Mouse (Mus musculus) MEL (cell line): ENCODE data around the gene Dand5. TPM values are rescaled to one million over a fixed set of nuclear protein-coding genes. Genes with fewer than 3 reads are reported as not detected.

ENCODE experiments used
- DNase-seq: peaks from one replicate; pipeline ENCODE4 v3.0.0; 2011; ENCODE audit warnings: low read depth, low spot score
- H3K27ac ChIP-seq: 2 replicates; pipeline ENCODE4 v1.5.1; 2012; ENCODE audit warnings: low read depth, mild to moderate bottlenecking, control low read depth, low read length, moderate library complexity; ENCODE audit not compliant: control insufficient read depth
- H3K27me3 ChIP-seq, 2 experiments: fragments of 150-350 bp in 1 of 2; sonication (generic) in 1 of 2; 2 replicates each; pipeline ENCODE4 v1.6.1; 2012; ENCODE audit warnings: low read length in 2 of 2, mild to moderate bottlenecking in 2 of 2, improper control_type of control experiment in 1 of 2, moderate library complexity in 1 of 2; ENCODE audit not compliant: insufficient read depth in 2 of 2, control insufficient read depth in 1 of 2
- H3K36me3 ChIP-seq, 2 experiments: 2 replicates each; pipeline ENCODE4 v1.6.1; 2012 to 2014; ENCODE audit warnings: low read length in 2 of 2, improper control_type of control experiment in 1 of 2, inconsistent platforms in 1 of 2, mild to moderate bottlenecking in 1 of 2; ENCODE audit not compliant: insufficient read depth in 2 of 2, control insufficient read depth in 1 of 2
- H3K4me1 ChIP-seq, 2 experiments: fragments of 150-350 bp in 1 of 2; sonication (generic) in 1 of 2; 2 replicates each; pipeline ENCODE4 v1.6.1; 2012; ENCODE audit warnings: low read length in 2 of 2, improper control_type of control experiment in 1 of 2, mild to moderate bottlenecking in 1 of 2; ENCODE audit not compliant: insufficient read depth in 2 of 2, control insufficient read depth in 1 of 2
- H3K4me3 ChIP-seq, 2 experiments: fragments of 150-350 bp in 1 of 2; sonication (generic) in 1 of 2; 2 replicates each; pipeline ENCODE4 v1.5.1; 2012; ENCODE audit warnings: low read depth in 2 of 2, low read length in 2 of 2, mild to moderate bottlenecking in 2 of 2, moderate library complexity in 2 of 2, control low read depth in 1 of 2, improper control_type of control experiment in 1 of 2; ENCODE audit not compliant: control insufficient read depth in 1 of 2, insufficient read depth in 1 of 2
- H3K79me2 ChIP-seq: 2 replicates; pipeline ENCODE4 v1.6.1; 2012; ENCODE audit warnings: mild to moderate bottlenecking, low read length, moderate library complexity; ENCODE audit not compliant: control insufficient read depth, poor library complexity, insufficient read depth
- H3K9ac ChIP-seq: 2 replicates; pipeline ENCODE4 v1.6.1; 2012; ENCODE audit warnings: low read depth, mild to moderate bottlenecking, control low read depth, low read length, moderate library complexity; ENCODE audit not compliant: control insufficient read depth, poor library complexity, severe bottlenecking
- H3K9me3 ChIP-seq: fragments of 150-350 bp; sonication (generic); replicated peaks from 2 replicates; pipeline ENCODE4 v1.6.1; 2012; ENCODE audit warnings: mild to moderate bottlenecking, low read length, improper control_type of control experiment, moderate library complexity; ENCODE audit not compliant: insufficient read depth
- CHD2 ChIP-seq: IDR thresholded peaks from 2 replicates; pipeline ENCODE4 v1.6.1; 2011; ENCODE audit warnings: low read length, improper control_type of control experiment
- ELF1 ChIP-seq: IDR thresholded peaks from 2 replicates; pipeline ENCODE4 v1.6.1; 2014; ENCODE audit warnings: low read depth, mild to moderate bottlenecking, inconsistent platforms, low read length, improper control_type of control experiment, moderate library complexity
- ETS1 ChIP-seq: IDR thresholded peaks from 2 replicates; pipeline ENCODE4 v1.6.1; 2012; ENCODE audit warnings: low read depth, mild to moderate bottlenecking, inconsistent platforms, low read length, improper control_type of control experiment, moderate library complexity
- HCFC1 ChIP-seq: IDR thresholded peaks from 2 replicates; pipeline ENCODE4 v1.6.1; 2012; ENCODE audit warnings: low read depth, mild to moderate bottlenecking, inconsistent platforms, low read length, improper control_type of control experiment, moderate library complexity
- KAT2A ChIP-seq: conservative IDR thresholded peaks from 2 replicates; pipeline ENCODE4 v1.6.1; 2012; ENCODE audit warnings: low read depth, low read length, improper control_type of control experiment, inconsistent platforms
- MAFK ChIP-seq: IDR thresholded peaks from 2 replicates; pipeline ENCODE4 v1.6.1; 2011; ENCODE audit warnings: low read depth, mild to moderate bottlenecking, low read length, improper control_type of control experiment, borderline replicate concordance
- MAZ ChIP-seq: IDR thresholded peaks from 2 replicates; pipeline ENCODE4 v1.6.1; 2012; ENCODE audit warnings: low read depth, mild to moderate bottlenecking, inconsistent platforms, low read length, improper control_type of control experiment
- MEF2A ChIP-seq: IDR thresholded peaks from 2 replicates; pipeline ENCODE4 v1.6.1; 2014; ENCODE audit warnings: low read depth, mild to moderate bottlenecking, inconsistent platforms, low read length, improper control_type of control experiment; ENCODE audit not compliant: poor library complexity, insufficient replicate concordance, severe bottlenecking; ENCODE audit errors: extremely low read depth
- MXI1 ChIP-seq: IDR thresholded peaks from 2 replicates; pipeline ENCODE4 v1.6.1; 2011; ENCODE audit warnings: mild to moderate bottlenecking, low read depth, low read length, improper control_type of control experiment
- MYC ChIP-seq: IDR thresholded peaks from 2 replicates; pipeline ENCODE4 v1.6.1; 2011; ENCODE audit warnings: low read depth, mild to moderate bottlenecking, low read length, improper control_type of control experiment, moderate library complexity
- POLR2A ChIP-seq, 2 experiments: IDR thresholded peaks; 2 replicates each; pipeline ENCODE4 v1.6.1; 2011 to 2012; ENCODE audit warnings: low read length in 2 of 2, mild to moderate bottlenecking in 2 of 2, control low read depth in 1 of 2, improper control_type of control experiment in 1 of 2, low read depth in 1 of 2, moderate library complexity in 1 of 2; ENCODE audit not compliant: control insufficient read depth in 1 of 2, insufficient read depth in 1 of 2, poor library complexity in 1 of 2
- POLR2AphosphoS5 ChIP-seq: IDR thresholded peaks from 2 replicates; pipeline ENCODE4 v1.6.1; 2012; ENCODE audit warnings: low read depth, borderline replicate concordance, mild to moderate bottlenecking, inconsistent platforms, low read length, moderate library complexity, mixed read lengths
- RCOR1 ChIP-seq: IDR thresholded peaks from 2 replicates; pipeline ENCODE4 v1.6.1; 2012; ENCODE audit warnings: low read depth, mild to moderate bottlenecking, inconsistent platforms, low read length, improper control_type of control experiment
- SIN3A ChIP-seq: IDR thresholded peaks from 2 replicates; pipeline ENCODE4 v1.6.1; 2012; ENCODE audit warnings: low read length, improper control_type of control experiment, inconsistent platforms
- SMC3 ChIP-seq: IDR thresholded peaks from 2 replicates; pipeline ENCODE4 v1.6.1; 2011; ENCODE audit warnings: low read depth, low read length, improper control_type of control experiment
- TAL1 ChIP-seq: IDR thresholded peaks from 2 replicates; pipeline ENCODE4 v1.6.1; 2012; ENCODE audit warnings: mild to moderate bottlenecking, inconsistent platforms, low read length, moderate library complexity, mixed read lengths
- TBP ChIP-seq: IDR thresholded peaks from 2 replicates; pipeline ENCODE4 v1.8.0; 2011; ENCODE audit warnings: low read depth, low read length, improper control_type of control experiment
- UBTF ChIP-seq: IDR thresholded peaks from 2 replicates; pipeline ENCODE4 v1.6.1; 2012; ENCODE audit warnings: low read depth, mild to moderate bottlenecking, inconsistent platforms, low read length, improper control_type of control experiment, moderate library complexity, borderline replicate concordance; ENCODE audit not compliant: insufficient read depth
- ZC3H11A ChIP-seq: IDR thresholded peaks from 2 replicates; pipeline ENCODE4 v1.6.1; 2012; ENCODE audit warnings: low read depth, mild to moderate bottlenecking, inconsistent platforms, low read length, improper control_type of control experiment
- ZKSCAN1 ChIP-seq: IDR thresholded peaks from 2 replicates; pipeline ENCODE4 v1.6.1; 2012; ENCODE audit warnings: low read depth, mild to moderate bottlenecking, inconsistent platforms, low read length, improper control_type of control experiment, moderate library complexity
- ZNF384 ChIP-seq: IDR thresholded peaks from 2 replicates; pipeline ENCODE4 v1.6.1; 2012; ENCODE audit warnings: low read depth, mild to moderate bottlenecking, inconsistent platforms, low read length, improper control_type of control experiment
- polyA plus RNA-seq, 2 experiments: library from polyadenylated mRNA; stranded (reverse) in 1 of 2; unstranded in 1 of 2; fragments of >175 nt in 1 of 2; fragments of >200 nt in 1 of 2; gene quantifications; 2 replicates each; pipeline versions ENCODE4 v1.2.1 to v1.2.4; 2012; ENCODE audit warnings: low replicate concordance in 2 of 2, low read depth in 1 of 2; ENCODE audit not compliant: insufficient read length in 2 of 2, insufficient read depth in 1 of 2, missing spikeins in 1 of 2
- total RNA-seq: library from RNA; depleted of rRNA; stranded (reverse); fragments of 300-350 nt; gene quantifications from 2 replicates; pipeline ENCODE4 v1.2.3, GENCODE M21; 2012

The Dand5 gene
- total and polyA plus RNA-seq, 3 experiments = 1.7 to 2.2 TPM; not detected in 1

GRCm38 (mm10) chr8:84794486-84794885 is 28.1 kb downstream of the Dand5 start (continued):
- no peak for TF ChIP-seq ETS1
- TF ChIP-seq RCOR1 = no peak
- no peak for TF ChIP-seq HCFC1
- TF ChIP-seq UBTF = no peak

- H3K4me1 ChIP-seq = peaks cover 0 to 7% of the 10 kb centered on the region in 2 experiments; a peak in 2 of 4 replicates
- H3K79me2 ChIP-seq = peaks cover 52% of the 10 kb centered on the region
- TF ChIP-seq ZNF384 = no peak
- no peak for TF ChIP-seq CHD2
- no peak for TF ChIP-seq ZC3H11A
- no peak for TF ChIP-seq MAZ
- TF ChIP-seq SIN3A = no peak
- TF ChIP-seq KAT2A = no peak
- TF ChIP-seq RCOR1 = no peak
- no peak for TF ChIP-seq ELF1
- no peak for TF ChIP-seq POLR2AphosphoS5
- TF ChIP-seq POLR2A (IDR thresholded peaks at IDR 0.05; ENCODE audit: control insufficient read depth in 1 of 2, insufficient read depth in 1 of 2, low read depth in 1 of 2, low read length in 2 of 2, poor library complexity in 1 of 2) = no peak
- TF ChIP-seq TBP = no peak
- no peak for TF ChIP-seq TAL1
- no peak for TF ChIP-seq ETS1
- no peak for TF ChIP-seq ZKSCAN1
- no peak for TF ChIP-seq MXI1
- TF ChIP-seq MEF2A = no peak
- no peak for TF ChIP-seq SMC3
- TF ChIP-seq MAFK = no peak
- TF ChIP-seq MYC = no peak
- H3K36me3 ChIP-seq = no peaks in the 10 kb centered on the region; a peak in 1 of 4 replicates
- H3K27me3 ChIP-seq = no peaks in the 10 kb centered on the region
- H3K27ac ChIP-seq = no peak overlapping the region
- H3K9ac ChIP-seq = no peak overlapping the region
- H3K9me3 ChIP-seq = no peaks in the 10 kb centered on the region
- no peak for DNase-seq
- no peak overlapping the region for H3K4me3 ChIP-seq
These were observed 28.7 kb downstream of the Dand5 start for GRCm38 (mm10) chr8:84793791-84794485.
